Mouse (Mus musculus) heart, postnatal 0 days (tissue): ENCODE measurements around the gene Ap2m1.

Source experiments
- CTCF ChIP-seq: IDR thresholded peaks from 2 replicates; pipeline ENCODE4 v1.5.1; 2016; ENCODE audit warnings: antibody characterized with exemption, control low read depth, low read depth
- EP300 ChIP-seq: IDR thresholded peaks from 2 replicates; pipeline ENCODE4 v1.6.1; 2016; ENCODE audit warnings: antibody characterized with exemption, low read depth

GRCm38 (mm10) chr16:20516726-20517201 lies 18.5 kb upstream of the Ap2m1 start, which contains the start of gene Dvl3:
- peak; percentile 40 for TF ChIP-seq CTCF
- no peak; the same call in 1 of the 2 replicates for TF ChIP-seq EP300
